8 mouse cellular contexts compared by ENCODE assay signal in the genomic region with DNA sequence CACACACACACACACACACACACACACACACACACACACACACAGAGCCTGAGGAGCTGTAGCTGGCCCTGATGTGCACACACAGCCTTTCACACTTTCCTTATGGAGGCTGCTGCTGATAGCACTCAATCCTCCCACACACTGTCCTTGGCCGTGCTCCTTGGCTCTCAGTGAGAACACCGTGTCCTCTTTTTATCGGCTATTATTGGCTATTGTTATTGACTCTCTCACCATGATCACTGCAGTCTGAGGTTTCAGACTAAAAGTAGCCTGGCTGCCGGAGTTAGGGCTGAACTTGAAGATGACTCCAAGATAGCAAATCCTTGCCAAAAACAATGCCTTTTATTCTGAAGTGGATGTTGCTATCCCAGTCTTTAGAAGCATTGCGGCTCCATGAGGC. TPM values are rescaled to one million over a fixed set of nuclear protein-coding genes. Genes with fewer than 3 reads are reported as not detected.
A peak's percentile ranks its signal among the peaks of the same experiment; 100 is the strongest.
DNase-seq lines count a peak whose midpoint lies in the region; ATAC-seq lines count a peak whose summit lies in the region.

No protein-coding gene starts in this region.

- H3K4me3 ChIP-seq in hindbrain, embryonic 15.5 days = no peak overlapping the region
- no peak overlapping the region for H3K4me3 ChIP-seq in liver, embryonic 13.5 days (replicated peaks)

- no peak overlapping the region for H3K4me2 ChIP-seq in hindbrain, embryonic 15.5 days
- H3K4me2 ChIP-seq in liver, embryonic 13.5 days = no peak overlapping the region

- no peaks in the 10 kb centered on the region for H3K27me3 ChIP-seq in hindbrain, embryonic 15.5 days
- H3K27me3 ChIP-seq in liver, embryonic 13.5 days = no peaks in the 10 kb centered on the region

- peaks cover 36% of the 10 kb centered on the region for H3K4me1 ChIP-seq in hindbrain, embryonic 15.5 days (replicated peaks)
- peaks cover 71% of the 10 kb centered on the region for H3K4me1 ChIP-seq in liver, embryonic 13.5 days (replicated peaks)

- peak overlapping the region; percentile 66 for H3K27ac ChIP-seq in hindbrain, embryonic 15.5 days (replicated peaks)
- peak overlapping the region; percentile 14; the same call in 1 of the 2 replicates for H3K27ac ChIP-seq in liver, embryonic 13.5 days

- H3K9me3 ChIP-seq in hindbrain, embryonic 15.5 days = no peaks in the 10 kb centered on the region
- H3K9me3 ChIP-seq in liver, embryonic 13.5 days (replicated peaks) = no peaks in the 10 kb centered on the region

- no peak overlapping the region for H3K9ac ChIP-seq in hindbrain, embryonic 15.5 days
- H3K9ac ChIP-seq in liver, embryonic 13.5 days = no peak overlapping the region

- no peak for DNase-seq in cerebellum, adult 11 months
- DNase-seq in urinary bladder, postnatal 25 days (ENCODE audit: low spot score) = peak; percentile 30
- DNase-seq in urinary bladder, postnatal 10 days (ENCODE audit: low spot score) = no peak
- DNase-seq in liver, embryonic 13.5 days = no peak
- DNase-seq in telencephalon, adult 2 months (ENCODE audit: low read depth, low spot score) = peak; percentile 42
- no peak for DNase-seq in thymus, postnatal 14 days

- no peaks in the 10 kb centered on the region for H3K36me3 ChIP-seq in hindbrain, embryonic 15.5 days
- no peaks in the 10 kb centered on the region for H3K36me3 ChIP-seq in liver, embryonic 13.5 days

- WGBS in hindbrain, embryonic 15.5 days = 22% methylated on average over 5 of the region's 5 CpGs
- WGBS in liver, embryonic 13.5 days (ENCODE audit: insufficient replicate concordance) = 65% methylated on average over 5 of the region's 5 CpGs

- peak; percentile 45; the same call in 1 of the 2 replicates for ATAC-seq in cerebellum, adult (ENCODE audit: insufficient number of reproducible peaks, low FRiP score, low TSS enrichment)
- ATAC-seq in hindbrain, embryonic 15.5 days (ENCODE audit: low FRiP score, low read depth) = no peak
- no peak for ATAC-seq in liver, embryonic 13.5 days (ENCODE audit: low read depth)

RNA-seq across cellular contexts. Expression of gene Spock2, which starts 24.1 kb away (rescaled TPM):
- 106 and 113 TPM in 2 replicates for polyA plus RNA-seq in hindbrain, embryonic 15.5 days (2015; fragmentation: Nextera tagmentation; extraction: Ambion mirVana)
- polyA plus RNA-seq in liver, embryonic 13.5 days (2015; fragmentation: Nextera tagmentation; extraction: Ambion mirVana) = 0.13 and 0.21 TPM in 2 replicates

Comparison
In these comparisons a context has a peak if more than half of its experiments do, and no peak if none do; other contexts are left out.
1. DNase-seq: peak in urinary bladder, postnatal 25 days (single experiment) and telencephalon, adult 2 months (single experiment); none in cerebellum, adult 11 months (single experiment), urinary bladder, postnatal 10 days (single experiment), liver, embryonic 13.5 days (single experiment) and thymus, postnatal 14 days (single experiment).
2. RNA of gene Spock2, which starts 24.1 kb away (polyA plus RNA-seq): 106 to 113 TPM in hindbrain, embryonic 15.5 days; 0.13 to 0.21 TPM in liver, embryonic 13.5 days; every median in the first group is over 10 times any median in the second.